Mouse (Mus musculus): ENCODE data around the gene Mycn.

Gene Mycn

DNA sequence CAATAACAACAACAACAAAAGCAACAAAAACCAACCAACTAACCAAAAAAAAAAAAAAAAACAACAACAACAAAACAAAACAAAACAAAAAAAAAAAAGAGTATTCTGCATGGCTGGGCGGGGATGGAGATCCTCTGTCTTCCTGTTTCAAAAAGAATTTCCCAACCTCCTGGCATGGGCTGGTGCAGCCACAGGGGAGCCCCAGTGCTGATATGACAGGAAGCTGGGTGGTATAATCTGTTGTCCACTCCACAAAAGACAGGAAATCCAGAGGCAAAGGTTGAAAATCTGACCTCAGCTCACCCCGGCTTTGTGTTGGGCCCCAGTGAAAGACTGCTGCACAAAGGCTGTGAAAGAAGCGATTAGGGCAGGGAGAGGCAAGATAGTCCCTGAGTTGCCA is 17.3 kb downstream of the Mycn start:
- DNase-seq (ENCODE audit: low read depth) = no peak

DNA sequence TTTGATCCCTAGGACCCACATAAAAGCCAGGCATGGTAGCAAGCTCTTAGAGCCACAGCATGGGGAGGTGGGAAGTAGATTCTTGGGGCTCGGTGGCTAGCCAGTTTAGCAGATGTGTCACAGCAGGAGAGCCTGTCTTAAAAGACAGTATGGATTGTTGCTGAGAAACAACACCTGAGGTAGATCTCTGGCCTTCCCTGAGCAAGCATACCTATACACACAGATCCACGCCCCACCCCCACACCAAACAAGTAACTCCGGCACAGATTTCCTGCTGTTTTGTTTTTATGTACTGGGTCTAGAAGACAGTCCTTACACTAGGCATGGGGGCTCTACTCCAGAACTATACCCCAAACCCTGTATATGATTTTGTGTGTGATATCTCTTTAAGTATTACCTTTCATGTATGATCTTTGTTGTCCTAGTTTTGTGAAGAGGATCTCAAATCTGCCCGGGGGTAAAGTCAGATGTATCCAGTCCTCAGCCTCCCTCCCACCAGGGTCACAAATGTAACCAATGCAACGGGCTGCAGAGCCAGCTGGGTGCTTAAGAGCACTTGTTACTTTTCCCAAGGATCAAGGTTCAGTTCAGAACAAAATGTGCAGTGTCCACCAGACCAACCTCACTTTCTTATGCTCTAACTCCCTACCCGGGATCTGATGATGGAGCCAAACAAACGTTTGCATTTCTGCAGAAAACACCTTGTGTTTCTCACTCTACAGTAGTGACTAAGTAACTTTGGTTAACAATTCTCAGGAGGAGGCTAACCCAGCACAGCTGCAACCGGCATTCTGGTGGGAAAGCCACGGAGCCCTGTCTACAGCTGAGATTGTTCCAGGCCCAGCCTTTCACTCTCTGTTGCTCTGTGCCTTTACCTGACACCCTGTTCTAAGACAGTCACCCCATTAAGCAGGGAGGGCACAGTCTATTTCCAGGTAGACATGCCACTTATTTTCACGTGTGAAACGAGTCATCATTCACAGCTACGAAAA is 21.3 kb downstream of the Mycn start:
- DNase-seq (ENCODE audit: low read depth) = no peak

DNA sequence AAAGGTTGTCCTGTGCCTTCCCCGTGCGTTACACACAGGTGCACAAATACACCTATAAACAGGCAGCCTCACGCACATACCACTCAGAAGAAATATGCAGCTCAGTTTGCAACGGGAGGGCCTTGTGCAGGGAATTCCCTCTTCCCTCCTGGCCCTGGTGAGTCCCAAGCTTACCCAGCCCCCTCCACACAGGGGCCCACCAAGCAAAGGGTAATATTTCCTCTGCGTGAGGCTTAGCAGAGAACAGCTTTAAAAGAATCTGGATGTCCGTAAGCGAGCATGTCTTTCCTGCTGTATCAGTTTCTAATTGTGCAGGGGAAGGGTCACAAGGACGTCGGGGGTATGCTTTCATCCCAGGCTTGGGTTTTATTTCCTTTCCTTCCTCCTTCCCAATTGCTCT is 25.4 kb downstream of the Mycn start:
- no peak for DNase-seq (ENCODE audit: low read depth)

DNA sequence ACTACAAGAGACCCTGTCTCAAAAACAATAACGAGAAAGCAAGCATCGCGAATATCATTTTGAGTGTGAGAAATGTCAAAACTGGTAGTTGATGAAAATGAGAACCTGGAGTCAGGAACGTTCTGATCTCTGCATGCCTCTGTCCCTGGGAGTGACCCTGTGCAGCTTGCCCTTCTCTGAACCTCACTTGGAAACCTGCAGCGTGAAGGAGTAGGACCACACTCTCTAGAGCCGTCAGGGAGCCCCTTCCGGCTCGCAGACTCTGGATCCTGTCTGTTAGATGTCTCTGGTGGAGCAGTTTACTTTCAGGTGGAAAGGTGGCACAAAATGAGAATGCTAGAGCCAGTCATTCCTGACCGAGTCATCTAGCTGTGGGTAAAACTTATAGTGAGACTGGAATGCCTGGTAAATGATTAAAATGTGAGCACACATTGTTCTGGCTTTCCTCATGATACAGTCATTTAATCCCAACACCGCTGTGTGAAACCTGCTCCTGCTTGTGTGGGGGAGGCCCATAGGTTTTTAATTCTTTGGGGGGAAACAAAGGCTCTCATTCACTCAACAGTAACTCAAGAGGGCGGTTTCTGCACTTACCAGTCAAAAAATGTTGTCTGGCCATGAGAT is 31.2 kb downstream of the Mycn start:
- no peak for DNase-seq (ENCODE audit: low read depth)

DNA sequence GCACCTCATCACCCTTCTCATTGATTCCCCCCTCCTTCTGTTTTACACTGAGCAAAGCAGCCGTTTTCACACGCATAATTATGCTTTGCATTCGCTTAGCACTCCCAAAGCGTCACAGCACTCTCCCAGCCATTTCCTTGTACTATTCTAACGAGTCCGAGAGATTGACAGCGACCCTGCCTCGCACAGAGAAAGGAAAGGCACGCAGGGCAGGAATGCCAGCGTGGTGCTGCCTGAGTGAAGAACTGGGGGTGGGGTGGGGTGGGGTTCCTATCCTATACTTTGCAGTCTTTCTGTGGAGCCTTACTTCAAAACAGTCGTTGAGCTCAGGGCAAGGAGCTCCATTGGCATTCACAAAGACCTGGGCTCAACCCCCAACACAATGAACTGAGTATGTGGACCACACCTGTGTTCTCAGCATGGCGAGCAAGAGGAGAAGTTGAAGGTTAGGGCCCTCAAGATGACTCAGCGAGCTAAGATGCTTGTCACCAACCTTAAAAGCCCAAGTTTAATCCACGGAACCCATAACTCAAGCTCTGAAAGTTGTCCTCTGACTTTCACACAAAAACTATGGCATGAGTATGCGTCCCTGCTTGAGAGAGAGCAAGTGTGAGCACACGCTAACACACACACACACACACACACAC is 32.0 kb downstream of the Mycn start:
- no peak for DNase-seq (ENCODE audit: low read depth)

DNA sequence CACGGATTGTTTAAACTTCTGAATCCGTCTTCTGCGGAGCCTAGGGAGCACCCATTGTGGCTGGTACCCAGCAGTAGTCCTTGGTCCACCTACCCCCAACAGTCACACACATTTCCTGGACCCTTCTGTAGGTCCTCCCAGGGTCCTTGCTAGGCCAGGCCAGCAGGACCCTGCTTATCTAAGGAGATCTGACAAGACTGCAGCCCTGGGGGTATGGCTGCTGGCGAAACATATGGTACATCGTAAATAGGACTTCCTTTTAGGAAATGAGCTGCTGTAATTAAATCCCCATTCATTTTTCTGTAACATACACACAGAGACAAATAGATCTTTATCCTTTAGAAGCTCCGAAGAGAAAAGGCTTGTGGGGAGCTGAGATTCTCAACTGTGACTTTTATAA is 34.9 kb downstream of the Mycn start:
- no peak for DNase-seq (ENCODE audit: low read depth)

DNA sequence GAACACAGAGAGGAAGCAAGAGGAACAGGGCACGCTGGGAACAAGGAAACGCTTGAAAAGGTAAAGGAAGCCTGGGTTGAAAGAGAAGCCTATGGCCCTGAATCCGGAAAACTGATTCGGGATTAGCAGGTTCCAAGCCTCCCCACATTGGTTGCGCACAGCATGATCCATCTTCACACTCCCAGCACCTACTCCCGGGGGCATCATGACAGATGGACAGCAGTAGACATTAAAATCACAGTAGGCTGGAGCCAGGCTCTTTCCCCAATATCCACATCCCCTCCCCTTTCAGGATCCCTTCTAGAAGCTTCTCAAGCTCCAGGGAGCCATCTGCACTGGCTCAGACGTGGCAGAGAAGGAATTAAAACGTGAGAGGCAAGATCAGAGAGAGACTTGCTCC is 35.4 kb downstream of the Mycn start:
- DNase-seq (ENCODE audit: low read depth) = no peak

DNA sequence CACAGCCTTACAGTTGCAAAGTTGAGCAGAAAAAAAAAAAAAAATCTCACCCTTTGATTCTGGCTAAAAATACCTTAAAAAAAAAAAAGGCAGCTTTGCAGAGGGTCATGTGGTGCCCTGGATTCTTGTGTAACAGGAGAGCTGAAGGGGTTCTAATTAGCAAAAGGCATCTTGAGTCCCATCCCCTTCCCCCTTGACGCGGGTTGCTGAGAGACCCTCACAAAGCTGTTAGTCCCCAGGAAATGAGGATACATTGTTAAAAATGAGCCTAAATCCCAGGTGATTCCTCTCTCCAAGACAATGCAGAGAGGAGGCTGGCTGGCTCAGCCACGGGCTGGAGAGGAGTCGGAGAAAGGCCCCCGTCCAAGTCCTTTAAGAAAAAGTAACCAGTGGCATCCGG is 36.6 kb downstream of the Mycn start:
- no peak for DNase-seq (ENCODE audit: low read depth)

DNA sequence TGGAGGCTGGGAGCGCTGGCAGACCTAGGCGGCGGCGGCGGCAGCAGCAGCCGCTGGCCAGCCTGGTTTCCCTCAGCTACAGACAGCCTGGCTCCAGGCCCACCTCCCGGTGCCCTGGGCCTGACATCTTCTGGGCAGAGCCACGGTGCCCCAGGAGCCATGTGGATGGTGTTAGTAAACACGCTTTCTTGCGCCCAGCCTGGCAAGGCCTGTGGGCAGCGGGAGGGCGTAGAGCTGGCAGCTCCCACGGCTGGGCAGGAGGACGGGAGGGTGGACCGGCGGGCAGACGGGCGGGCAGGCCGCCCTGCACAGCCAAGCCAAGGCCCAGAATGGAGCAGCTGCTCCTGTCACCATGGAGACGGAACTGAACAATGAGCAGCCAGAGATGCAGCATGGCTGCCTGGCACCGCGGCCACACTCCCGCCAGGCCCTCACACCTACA is 37.2 kb downstream of the Mycn start:
- no peak for DNase-seq (ENCODE audit: low read depth)

DNA sequence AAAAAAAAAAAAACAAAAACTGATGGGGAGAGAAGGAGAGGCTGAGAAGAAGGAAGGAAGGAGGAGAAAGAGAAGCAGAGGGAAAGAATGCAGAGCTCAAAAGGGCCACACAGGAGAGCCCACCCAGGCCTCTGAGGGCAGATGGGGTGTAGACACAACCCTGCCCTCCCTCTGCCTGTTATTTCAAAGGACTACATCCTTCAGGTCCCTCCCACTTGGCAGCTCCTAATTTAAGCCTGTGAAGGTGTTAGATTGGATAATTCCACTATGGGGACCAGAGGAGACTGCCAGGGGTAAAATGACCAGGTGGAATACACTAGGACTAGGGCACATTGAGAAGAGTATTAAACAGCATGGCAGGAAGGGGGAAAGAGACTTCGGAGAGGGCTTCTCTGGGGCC is 37.6 kb downstream of the Mycn start:
- no peak for DNase-seq (ENCODE audit: low read depth)

DNA sequence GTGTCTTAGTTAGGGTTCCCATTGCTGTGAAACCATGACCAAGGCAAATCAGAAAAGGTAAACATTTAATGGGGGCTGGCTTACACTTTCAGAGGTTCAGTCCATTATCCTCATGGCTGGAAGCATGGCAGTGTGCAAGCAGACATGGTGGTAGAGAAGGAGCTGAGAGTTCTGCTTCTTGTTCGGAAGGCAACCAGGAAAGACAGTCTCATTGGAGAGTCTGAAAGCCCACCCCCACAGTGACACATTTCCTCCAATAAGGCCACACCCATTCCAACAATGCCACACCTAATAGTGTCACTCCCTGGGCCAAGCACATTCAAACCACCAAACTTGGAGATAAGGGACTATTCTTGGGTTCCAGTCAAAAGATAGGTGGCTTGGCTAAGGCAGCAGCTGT is 39.3 kb downstream of the Mycn start:
- DNase-seq (ENCODE audit: low read depth) = no peak

DNA sequence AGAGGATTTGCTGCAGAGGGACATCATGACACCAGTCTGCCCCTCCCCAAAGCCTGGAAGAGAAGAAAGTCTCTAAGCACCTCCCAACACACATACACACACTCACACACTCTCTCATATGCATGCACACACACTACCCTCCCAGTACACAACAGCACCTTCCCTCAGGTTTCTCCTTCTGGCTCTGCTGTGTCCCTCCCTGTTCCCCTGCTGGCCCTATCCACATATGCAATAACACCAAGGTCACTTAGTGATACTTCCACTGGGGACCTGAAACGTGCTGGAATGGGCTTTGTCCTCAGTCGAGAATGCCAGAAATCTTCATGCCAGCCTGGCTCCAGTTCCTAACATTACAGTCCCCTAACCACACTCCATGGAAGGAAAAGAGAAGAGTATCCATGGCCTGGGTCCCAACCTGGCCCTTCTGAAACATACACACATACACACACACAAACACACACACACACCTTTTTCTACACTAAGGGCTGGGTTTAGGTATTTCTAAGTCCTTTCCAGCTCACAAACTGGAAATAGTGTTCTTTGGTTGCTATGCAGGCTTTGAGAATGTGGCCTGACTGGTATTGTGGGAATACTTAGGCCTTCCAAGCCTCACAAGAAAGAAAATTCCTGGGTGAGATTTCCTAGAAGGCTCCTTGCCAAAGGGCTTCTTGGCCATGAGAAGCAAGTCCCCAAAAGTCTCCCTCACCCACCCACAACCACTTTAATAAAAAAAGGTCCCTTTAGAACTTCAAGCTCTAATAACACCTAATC is 43.2 kb downstream of the Mycn start:
- no peak for DNase-seq (ENCODE audit: low read depth)

DNA sequence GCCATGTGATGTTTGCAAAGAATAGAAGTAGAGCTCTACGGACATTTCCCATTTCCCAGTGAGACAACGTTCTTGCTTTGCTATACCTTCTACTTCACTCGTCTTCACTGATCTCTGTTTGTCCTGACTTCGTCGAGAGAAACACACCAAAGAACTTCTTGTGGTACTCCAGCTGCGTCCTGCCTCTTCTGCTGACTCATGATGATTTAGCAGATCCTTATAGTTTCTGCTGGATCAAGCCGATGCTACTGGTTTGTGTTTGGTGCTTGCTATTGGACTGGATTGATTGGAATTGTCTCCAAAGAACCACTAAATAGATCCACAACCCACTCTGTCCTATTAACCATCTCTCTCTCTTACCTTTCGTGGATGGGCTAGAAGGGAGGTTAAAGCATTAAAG is 47.7 kb downstream of the Mycn start:
- no peak for DNase-seq (ENCODE audit: low read depth)

DNA sequence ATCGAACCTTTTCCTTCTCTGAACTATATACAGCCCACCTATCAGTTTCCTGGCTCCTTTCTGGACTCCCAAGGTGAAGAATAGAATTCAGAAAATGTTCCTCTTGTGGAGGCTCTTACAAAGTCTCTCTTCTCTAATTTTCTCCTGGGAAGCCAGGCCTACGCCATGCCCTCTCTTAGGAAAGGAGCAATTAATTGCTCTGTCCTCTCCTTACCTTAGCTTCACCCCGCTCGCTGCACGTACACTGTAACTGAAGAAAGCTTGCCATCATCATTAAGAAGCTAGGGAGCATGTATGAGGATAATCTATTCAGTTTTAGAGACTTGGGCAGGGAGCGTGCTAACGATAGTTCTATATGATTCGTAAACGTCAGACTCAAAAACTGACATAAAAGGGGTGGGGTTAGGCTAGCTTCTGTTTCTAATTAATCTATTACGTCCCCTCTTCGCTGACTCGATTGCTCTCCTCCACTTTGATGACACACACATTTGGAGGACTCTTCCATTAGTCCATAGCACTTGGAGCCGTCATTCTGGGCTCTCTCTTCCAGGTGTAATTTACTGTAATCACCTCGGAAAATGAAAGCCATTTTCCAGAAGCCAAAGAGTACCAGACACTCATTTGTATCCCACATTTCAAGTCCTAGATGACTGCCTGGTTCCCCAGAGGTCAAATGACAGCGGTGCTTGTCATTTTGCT is 55.4 kb downstream of the Mycn start:
- no peak for DNase-seq (ENCODE audit: low read depth)

Data from c-Kit-positive CD71-negative TER-119-negative erythroid progenitor cells, embryonic 14.5 days (primary cell).